9 mouse cellular contexts compared by ENCODE assay signal in the genomic region with DNA sequence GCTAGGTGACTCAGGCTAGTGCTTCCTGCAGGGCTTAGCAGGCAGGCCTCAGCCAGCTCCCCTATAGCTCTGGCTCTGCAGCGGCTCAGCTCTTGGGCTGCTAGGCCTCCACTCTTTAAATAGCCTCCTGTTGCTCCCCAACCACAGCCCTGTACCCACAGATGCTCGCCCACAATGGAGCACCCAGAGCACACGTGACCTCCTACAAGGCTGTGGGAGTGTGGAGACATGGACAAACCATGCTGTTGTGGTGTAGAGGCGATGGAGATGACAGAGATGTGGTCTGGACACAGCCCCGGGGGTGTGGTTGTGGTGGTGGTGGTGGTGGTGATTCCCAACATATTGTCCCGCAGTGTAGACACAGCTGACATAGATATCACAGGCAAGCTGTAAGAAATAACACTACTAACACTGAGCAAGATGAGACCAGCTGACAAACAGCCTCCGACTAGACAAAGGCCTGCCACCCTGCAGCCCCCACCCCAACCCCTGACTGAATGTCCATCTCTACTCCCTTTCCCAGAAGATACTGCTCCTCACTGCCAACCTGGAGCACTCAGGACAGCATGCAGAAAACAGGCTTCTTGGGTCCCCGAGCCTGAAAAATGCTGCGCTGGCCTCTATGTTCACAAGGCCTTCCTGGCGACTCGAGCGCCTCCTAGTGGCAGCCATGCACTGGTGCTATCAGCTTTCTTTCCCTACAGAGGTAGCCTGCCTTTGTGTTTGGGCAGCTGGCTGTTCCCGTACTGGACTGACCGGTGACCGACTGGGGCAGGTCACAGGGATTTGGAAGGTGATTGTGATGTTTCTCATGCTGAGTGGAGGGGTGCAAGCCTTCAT. TPM values are rescaled to one million over a fixed set of nuclear protein-coding genes. Genes with fewer than 3 reads are reported as not detected.
A peak's percentile ranks its signal among the peaks of the same experiment; 100 is the strongest.
DNase-seq lines count a peak whose midpoint lies in the region; ATAC-seq lines count a peak whose summit lies in the region.
"Had no signal": no experiment of that assay in that cellular context is flagged by ENCODE, and none has a peak within 500 bp of the region (broad histone marks: within the 10 kb centered on the region; RNA-seq: fewer than 3 reads in every experiment).

No protein-coding gene starts in this region.

- H3K27me3 ChIP-seq in forebrain, embryonic 12.5 days = peaks cover 10% of the 10 kb centered on the region; the same call in 1 of the 2 replicates
- H3K27me3 ChIP-seq in limb, embryonic 11.5 days (ENCODE audit: control insufficient read depth, insufficient read depth, low read length) = no peaks in the 10 kb centered on the region
- H3K27me3 ChIP-seq in splenic B cell, adult 2 months (ENCODE audit: control insufficient read depth, insufficient read depth, low read length, poor library complexity, severe bottlenecking) = no peaks in the 10 kb centered on the region

- H3K4me3 ChIP-seq in forebrain, embryonic 12.5 days (replicated peaks) = no peak overlapping the region
- no peak overlapping the region for H3K4me3 ChIP-seq in limb, embryonic 11.5 days (ENCODE audit: low read depth, low read length)
- H3K4me3 ChIP-seq: megakaryocyte, embryonic 14.5 days had no signal

- H3K9me3 ChIP-seq in forebrain, embryonic 12.5 days = no peaks in the 10 kb centered on the region
- H3K9me3 ChIP-seq in limb, embryonic 11.5 days (ENCODE audit: control insufficient read depth, low read length) = no peaks in the 10 kb centered on the region
- H3K9me3 ChIP-seq: megakaryocyte, embryonic 14.5 days had no signal

- H3K4me1 ChIP-seq in forebrain, embryonic 12.5 days = peaks cover 10% of the 10 kb centered on the region
- no peaks in the 10 kb centered on the region for H3K4me1 ChIP-seq in limb, embryonic 11.5 days (ENCODE audit: control insufficient read depth, insufficient read depth, low read length)

- peak; percentile 62; the same call in 1 of the 2 replicates for ATAC-seq in forebrain, embryonic 12.5 days (ENCODE audit: low FRiP score)
- ATAC-seq in limb, embryonic 11.5 days (ENCODE audit: insufficient number of reproducible peaks, low FRiP score, low TSS enrichment, low read depth) = no peak

- intact Hi-C loops in heart, postnatal 25 days (cut with DNase I) = loop anchor here (2.0 kb wide), 1 partner anchor 41 kb away; no protein-coding TSS in a partner anchor

- no peak overlapping the region for H3K9ac ChIP-seq in forebrain, embryonic 12.5 days
- no peak overlapping the region for H3K9ac ChIP-seq in limb, embryonic 11.5 days (ENCODE audit: low read length)

- no peak overlapping the region for H3K27ac ChIP-seq in forebrain, embryonic 12.5 days
- no peak overlapping the region for H3K27ac ChIP-seq in limb, embryonic 11.5 days (replicated peaks; ENCODE audit: low read depth, low read length)

- DNase-seq in heart, adult 18-20 months = peak; percentile 52 to 69
- no peak for DNase-seq in heart, postnatal 25 days (ENCODE audit: low spot score)
- peak; percentile 63 for DNase-seq in c-Kit-positive CD71-positive TER-119-positive erythroid progenitor cells, embryonic 14.5 days (ENCODE audit: low spot score)
- peak; percentile 79 for DNase-seq in induced T-regulatory cell, adult 2 months (ENCODE audit: low read depth)
- DNase-seq in limb, embryonic 11.5 days (ENCODE audit: low spot score) = peak; percentile 88
- peak; percentile 78 for DNase-seq in naive thymus-derived CD4-positive, alpha-beta T cell, adult 2 months (ENCODE audit: low read depth)
- DNase-seq in splenic B cell, adult 2 months (ENCODE audit: low read depth, low spot score) = peak; percentile 85

- no peaks in the 10 kb centered on the region for H3K36me3 ChIP-seq in forebrain, embryonic 12.5 days (replicated peaks)
- no peaks in the 10 kb centered on the region for H3K36me3 ChIP-seq in limb, embryonic 11.5 days (ENCODE audit: control insufficient read depth, insufficient read depth, low read length)
- no peaks in the 10 kb centered on the region for H3K36me3 ChIP-seq in splenic B cell, adult 2 months (ENCODE audit: control insufficient read depth, insufficient read depth, low read length, poor library complexity, severe bottlenecking)

- WGBS in forebrain, embryonic 12.5 days = 42% methylated on average over 15 of the region's 15 CpGs
- 43% methylated on average over 15 of the region's 15 CpGs for WGBS in limb, embryonic 11.5 days

- no peak overlapping the region for H3K4me2 ChIP-seq in forebrain, embryonic 12.5 days
- no peak overlapping the region for H3K4me2 ChIP-seq in limb, embryonic 11.5 days (ENCODE audit: low read depth, severe bottlenecking)

RNA-seq across cellular contexts. Expression of gene Prdm11, which starts 30.0 kb away (rescaled TPM):
- 1 to 10 TPM; 8.4 to 9.5 TPM for total RNA-seq in heart, adult 18-20 months (2021)
- 10 to 100 TPM in 1 of 2 experiments, 1 to 10 TPM in 1; 9.5 to 10.3 TPM for total RNA-seq in heart, postnatal 25 days (2021)
- 1.7 and 2.1 TPM in 2 replicates for polyA plus RNA-seq in forebrain, embryonic 12.5 days (2016; fragmentation: Nextera tagmentation; extraction: Ambion mirVana)
- 2.4 and 2.6 TPM in 2 replicates for polyA plus RNA-seq in limb, embryonic 11.5 days (2014; fragmentation: Nextera tagmentation; extraction: Ambion mirVana)
